Mouse (Mus musculus): ENCODE data around the gene Usp19.

- TF ChIP-seq CTCF (IDR thresholded peaks at IDR 0.05; ENCODE audit: low read depth, low read length) = no peak
- TF ChIP-seq POLR2A (IDR thresholded peaks at IDR 0.05; ENCODE audit: extremely low read depth, insufficient read depth, low read length) = peak; percentile 45; the same call in 1 of the 2 replicates
These were observed 17.4 kb downstream of the Usp19 start, which contains the start of gene Qars for GRCm38 (mm10) chr9:108507619-108508434.

All from liver, adult 2 months (tissue).